Mouse (Mus musculus): Measurements from ENCODE around the gene Ahsa1.
"Not testable (repeated sequence)": the region's sequence is repeated elsewhere in the genome, so short reads cannot be mapped to it uniquely, and the experiment has no call there.

The Ahsa1 gene

DNA sequence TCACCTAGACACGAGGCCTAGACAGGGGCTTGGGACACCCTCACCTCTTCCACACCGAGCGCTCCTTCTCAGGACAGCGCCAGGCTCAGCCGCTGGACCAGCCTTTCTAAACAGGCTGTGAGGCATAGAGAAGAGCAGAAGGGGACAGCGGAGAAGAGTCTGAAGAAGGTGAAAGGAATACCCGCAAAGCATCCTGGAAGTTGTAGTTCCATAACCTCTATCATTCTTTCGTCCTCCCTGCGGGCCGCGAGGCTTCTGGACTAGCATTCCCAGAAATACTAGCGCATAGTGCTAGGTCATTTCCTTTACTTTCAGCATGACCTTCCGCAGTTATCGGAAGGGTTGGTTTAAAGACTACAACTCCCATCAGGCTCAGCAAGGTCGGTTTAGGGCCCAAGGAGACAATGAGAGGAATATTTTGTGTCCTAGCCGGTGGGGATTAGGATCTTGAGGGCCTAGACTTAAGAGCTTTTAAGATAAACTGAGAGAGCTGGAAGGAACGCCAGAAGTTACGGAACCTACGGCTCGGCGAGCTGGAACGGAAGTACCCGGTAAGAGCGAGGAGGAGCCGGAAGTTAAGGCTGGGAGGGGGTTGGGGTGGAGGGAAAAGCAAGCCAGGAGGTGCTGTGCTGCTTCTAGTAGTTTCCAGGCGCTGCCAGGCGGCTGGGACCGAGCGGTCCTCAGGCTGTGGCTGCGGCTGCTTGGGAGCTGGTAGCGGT is at the start of gene Ahsa1, which contains the start of gene Vipas39:
TSS of gene Ahsa1 (plus strand) at position 372 of the 719 bp plus-strand sequence.
TSS of gene Vipas39 (minus strand) at position 149 of the 719 bp plus-strand sequence.
- DNase-seq (ENCODE audit: inconsistent ontology term) = peak; percentile 96

DNA sequence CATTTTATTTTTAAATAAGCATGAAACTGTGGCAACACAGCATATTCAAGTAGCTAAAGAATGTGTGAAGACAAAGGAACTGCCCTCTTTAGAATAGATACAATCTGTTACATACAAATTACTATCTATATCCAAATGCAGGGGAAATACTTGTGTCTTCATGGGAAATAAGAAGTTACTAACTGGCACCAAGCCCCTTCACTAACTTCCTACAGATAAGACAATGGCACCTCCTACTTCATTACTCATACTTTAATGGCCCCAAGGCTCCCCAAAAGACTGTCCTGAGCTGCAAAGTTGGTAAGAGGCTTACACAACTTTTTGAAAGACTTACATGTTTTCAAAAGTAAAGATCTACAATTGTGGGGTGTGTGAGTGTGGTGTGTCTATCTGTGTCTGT is 48.7 kb upstream of the Ahsa1 start:
- no peak for DNase-seq (ENCODE audit: inconsistent ontology term)

DNA sequence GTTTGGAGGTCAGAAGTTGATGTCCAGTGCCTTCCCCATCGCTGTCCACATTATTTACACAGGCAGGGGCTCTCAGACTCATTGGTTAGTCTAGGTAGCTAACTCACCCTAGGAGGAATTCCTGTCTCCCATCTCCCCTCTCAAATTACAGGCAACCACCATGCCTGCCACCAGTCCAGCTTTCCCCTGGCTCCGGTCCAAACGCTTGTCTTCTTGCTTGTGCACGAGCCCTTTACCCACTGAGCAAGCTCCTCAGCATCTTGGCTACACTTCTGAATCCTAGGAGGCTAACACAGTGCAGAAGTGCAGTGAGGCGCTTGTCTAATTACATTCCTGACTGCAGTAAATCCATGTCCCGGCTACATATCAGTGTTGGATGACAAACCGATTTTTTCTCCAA is 46.9 kb upstream of the Ahsa1 start:
- DNase-seq (ENCODE audit: inconsistent ontology term) = peak; percentile 9

DNA sequence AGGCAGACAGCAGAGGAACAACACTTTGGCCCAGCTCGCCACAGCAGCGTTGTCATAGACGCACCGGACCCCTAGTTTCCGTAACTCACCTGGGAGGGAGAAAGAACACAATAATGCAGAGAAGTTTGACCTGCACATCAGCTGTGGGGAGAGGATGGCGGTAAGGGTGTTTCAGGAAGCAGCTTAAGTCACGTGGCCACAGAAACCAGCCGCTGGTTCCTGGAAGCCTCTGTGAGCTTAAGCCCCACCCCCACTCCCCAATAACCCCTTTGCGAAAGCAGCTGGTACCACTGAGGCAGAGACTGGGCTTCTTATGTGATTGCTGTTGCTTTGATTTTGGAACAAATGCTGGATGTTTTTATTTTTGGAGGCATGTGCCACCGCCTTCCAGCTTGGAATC is 41.3 kb upstream of the Ahsa1 start:
- DNase-seq (ENCODE audit: inconsistent ontology term) = no peak

DNA sequence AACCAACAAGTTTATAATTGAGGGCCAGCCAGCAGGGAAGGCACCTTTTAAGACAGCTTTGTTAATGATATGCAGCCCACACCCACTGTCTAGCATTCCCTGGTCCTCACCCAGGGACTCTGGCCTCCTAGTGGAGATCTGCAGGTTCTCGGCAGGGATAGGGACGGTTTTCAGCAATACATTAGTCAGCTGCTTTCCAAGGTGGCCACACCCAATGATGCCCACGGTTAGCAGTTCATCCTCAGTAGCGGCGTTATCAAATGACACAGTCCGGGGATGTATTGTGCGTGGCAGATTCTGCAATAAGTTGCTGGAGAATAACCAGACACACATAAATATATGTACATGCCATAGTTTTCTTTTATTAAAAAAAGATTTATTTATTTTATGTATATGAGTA is 39.5 kb upstream of the Ahsa1 start:
- no peak for DNase-seq (ENCODE audit: inconsistent ontology term)

DNA sequence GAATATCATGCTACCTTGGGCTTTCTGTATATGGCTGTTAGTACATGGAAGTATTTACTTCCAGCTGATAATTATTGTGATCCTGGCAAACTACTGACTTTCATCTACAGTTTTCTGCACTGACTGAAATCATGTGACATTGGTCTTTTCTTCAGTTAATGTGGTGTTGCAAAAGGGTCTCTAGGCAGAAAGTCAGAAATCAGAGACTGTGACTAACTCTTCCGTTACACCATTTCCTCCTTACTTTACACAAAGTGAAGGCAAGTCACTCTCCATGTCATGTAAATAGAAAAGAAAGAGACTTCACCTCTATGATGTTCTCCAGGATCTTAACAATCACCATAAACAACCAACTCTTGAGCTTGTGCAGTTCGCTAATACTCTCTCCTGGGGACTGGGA is 36.6 kb upstream of the Ahsa1 start:
- no peak for DNase-seq (ENCODE audit: inconsistent ontology term)

DNA sequence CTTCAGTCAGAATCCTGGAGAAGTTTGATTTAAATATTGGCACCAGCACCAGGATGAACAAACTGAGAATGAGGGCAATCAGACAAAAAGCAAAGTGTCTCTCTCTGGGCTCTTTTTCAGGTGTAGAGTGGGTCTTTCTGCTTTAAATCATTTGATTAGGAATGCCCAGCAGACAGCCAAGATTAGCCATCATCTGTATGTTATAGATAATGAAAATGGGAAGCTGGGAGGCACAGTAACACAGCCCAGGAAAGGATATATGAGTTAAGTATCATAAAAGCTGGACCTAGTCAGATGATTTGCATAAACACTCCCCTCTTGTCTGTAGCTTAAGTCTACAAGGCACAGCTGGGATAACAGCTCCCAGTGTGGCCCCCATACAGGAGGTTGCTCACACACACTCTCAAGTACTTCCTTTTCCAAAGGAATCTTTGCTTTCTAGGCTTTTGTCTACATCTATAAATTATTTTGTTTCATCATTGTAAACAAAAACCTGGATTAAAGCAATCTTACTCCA is 35.8 kb upstream of the Ahsa1 start:
- no peak for DNase-seq (ENCODE audit: inconsistent ontology term)

DNA sequence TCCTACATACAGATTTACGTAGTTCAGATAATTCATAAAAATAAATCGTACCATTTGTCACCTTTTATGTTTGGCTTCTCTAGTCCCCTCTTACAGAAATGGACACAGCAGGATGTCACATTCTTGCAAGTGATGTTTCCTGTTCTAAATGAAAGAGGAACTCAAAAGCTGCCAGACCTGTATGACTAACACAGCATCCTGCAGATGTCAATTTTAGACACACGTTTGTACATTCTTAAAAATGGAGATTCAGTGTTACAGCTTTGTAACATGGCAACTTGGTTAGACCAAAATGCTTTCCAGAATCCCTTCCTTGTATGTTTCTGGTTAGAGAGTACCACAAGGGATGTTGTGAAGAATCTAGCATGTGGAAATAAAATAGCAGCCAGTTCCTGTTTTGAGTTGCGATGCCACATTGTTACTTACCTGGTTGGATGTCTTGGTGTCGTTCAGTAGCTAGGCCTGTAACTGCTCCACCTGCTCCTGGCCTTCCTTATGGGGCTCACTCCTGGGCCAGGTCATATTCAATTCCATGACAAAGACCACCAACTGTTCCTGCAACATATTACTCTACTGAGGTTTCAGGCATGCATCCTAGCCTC is 29.3 kb upstream of the Ahsa1 start:
- no peak for DNase-seq (ENCODE audit: inconsistent ontology term)

DNA sequence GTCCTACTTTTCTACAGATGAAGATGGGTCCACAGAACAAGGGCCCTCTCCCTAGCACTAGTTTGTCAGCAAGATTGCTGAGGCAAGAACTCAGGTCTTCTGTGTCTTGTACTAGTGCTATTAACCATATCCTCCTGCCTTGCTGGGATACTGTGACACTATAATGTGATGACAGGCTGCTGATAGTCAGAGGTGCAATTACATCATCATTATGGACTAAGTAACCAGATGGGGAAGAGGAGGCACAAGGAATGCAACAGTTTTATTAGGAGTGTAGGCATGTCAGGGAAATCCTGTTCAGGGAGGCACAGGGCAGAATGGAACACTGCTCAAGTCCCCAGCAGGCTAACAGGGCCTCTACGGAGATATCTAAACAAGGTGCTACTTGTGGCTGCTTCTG is 27.6 kb upstream of the Ahsa1 start, which contains the start of gene Noxred1:
TSS of gene Noxred1 (minus strand) at position 101 of the 400 bp plus-strand sequence.
- DNase-seq (ENCODE audit: inconsistent ontology term) = no peak

DNA sequence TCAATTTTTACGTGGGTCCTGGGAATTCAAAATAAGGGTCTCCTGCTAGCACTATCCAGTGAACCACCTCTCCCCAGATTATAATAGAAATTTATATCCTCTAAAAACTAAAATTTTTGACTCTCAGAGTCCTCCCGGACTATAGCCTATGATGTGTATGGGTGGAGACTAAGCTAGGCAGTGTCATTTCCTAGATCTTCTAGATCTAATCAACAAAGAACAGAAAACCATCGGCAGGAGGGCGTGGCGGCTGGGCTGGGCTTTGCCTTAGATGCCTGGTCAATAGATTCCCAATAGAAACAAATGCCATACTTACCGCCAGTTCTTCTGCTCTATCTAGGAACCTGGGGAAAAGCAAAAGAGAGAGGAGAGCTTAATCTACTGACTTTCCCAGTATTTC is 16.1 kb upstream of the Ahsa1 start:
- DNase-seq (ENCODE audit: inconsistent ontology term) = no peak

DNA sequence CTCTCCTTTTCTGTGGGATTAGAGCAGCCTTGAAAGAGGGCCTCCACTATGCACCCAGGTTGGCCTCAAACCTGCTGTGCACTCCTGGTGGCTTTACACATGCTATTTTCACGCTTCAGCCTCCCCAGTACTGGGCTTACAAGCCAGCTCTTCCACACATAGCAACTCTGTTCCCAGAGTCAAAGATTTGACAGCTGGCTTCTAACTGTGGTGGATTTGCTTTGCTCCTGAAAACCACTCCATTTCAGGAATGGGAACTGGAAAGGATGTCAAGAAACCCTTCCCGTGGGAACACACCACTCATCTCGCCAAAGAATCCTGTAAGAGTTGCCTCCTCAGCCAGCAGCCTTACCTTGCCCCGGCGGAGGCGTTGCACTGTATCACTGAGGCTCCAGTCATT is 12.4 kb upstream of the Ahsa1 start:
- DNase-seq (ENCODE audit: inconsistent ontology term) = no peak

DNA sequence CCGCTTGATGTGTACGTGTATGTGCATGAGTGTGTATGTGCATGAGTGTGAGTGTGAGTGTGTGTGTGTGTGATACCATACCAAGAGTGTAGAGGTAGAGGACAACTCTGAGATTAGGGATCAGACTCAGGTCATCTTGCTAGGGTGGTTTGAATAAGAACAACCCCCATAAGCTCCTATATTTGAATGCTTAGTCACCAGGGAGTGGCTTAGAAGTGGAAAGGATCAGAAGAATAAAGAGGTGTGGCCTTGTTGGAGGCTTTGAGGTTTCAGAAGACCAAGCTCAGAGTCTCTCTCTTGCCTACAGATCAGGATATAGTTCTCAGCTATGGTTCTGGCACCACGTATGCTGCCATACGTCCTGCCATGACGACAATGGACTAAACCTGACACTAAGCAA is 9.7 kb upstream of the Ahsa1 start:
- DNase-seq (ENCODE audit: inconsistent ontology term) = no peak

DNA sequence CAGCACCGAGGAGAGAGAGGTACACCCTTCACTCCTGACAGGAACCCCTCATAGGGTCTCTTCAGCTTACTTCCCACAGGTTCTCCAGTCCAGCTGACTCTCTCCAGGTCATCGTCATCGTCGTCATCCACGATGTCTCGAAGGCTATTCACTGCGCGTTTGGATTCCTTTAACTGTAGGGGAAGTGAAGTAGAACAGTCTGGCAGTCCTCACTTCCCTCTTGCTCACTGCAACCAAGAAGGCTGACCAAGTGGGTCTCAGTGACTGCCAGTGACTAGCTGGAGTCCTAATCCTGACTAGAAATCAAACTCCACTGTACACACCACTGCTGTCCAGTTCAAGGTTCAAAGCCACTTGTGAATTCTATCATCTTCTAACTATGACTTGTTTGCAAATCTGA is 5.7 kb upstream of the Ahsa1 start:
- no peak for DNase-seq (ENCODE audit: inconsistent ontology term)

DNA sequence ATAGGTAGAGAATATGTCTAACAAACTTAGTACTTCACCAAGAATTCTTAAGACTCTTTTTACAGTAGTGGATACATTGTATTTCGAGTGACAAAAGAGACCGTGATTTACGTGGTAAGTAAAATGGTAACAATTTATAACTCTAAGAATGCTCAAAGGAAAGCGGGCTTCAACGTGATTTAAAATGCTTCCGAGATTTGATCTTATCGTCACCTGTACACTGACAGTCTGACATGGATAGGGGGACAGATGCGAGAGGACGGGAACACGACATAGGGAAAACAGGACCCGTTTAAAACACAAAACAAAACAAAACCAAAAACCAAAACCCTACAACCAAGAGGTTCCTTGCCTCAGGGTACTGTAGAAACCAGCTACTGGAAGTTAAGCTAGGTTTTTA is 835 bp upstream of the Ahsa1 start:
- DNase-seq (ENCODE audit: inconsistent ontology term) = no peak

DNA sequence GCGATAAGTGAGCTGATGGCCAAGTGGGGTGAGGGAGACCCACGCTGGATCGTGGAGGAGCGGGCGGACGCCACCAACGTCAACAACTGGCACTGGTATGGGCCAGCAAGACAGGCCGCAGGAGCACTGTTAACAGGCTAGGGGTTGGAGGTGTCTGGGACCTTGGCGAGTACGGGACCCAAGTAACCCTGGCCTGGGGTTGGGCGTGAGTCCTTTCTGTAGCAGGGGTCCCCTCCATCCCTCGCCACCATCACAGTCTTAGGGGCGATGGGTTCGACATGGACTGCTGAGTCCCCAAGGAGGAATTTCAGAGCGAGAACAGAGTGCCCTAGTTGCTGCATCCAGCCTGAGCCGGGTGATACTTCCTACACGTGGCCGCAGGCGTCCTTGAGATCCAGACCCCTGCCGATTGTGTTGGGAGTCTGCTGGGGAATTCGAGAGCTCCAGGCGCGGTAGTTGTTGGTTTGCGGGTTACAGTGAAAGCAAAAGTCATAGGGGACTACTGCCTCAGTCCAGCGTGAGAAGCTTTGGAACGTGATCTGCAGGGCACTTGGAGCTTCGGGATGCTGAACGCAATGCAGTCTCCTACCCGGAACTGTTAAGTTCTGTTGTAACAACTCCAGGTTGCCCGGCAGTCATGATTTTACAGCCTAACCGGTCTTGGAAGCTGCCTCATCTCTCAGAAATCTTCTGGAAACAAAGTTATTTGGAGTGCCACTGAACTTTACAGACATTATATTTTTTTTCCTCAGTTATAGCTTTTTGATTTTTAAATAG is 736 bp downstream of the Ahsa1 start:
- DNase-seq (ENCODE audit: inconsistent ontology term) = no peak

DNA sequence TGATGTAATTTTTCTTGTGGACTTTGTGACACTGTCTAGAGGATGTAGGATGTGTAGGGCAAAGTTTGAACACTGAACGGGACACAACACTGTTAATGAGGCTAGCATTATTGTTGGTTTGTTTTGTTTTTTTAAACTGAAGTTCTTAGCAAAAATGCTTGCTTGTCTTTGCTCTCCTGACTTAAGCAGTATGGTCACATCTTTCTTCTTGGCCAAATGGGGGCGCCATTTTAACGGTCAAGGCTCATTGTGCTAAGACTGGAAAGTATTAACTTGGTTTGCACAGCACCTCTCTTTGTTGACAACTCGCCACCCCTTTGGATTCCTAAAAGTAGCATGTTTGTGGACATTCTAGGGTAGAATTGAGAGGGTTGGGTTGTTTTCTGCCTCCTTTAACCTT is 1.4 kb downstream of the Ahsa1 start:
- DNase-seq (ENCODE audit: inconsistent ontology term) = peak; percentile 44

DNA sequence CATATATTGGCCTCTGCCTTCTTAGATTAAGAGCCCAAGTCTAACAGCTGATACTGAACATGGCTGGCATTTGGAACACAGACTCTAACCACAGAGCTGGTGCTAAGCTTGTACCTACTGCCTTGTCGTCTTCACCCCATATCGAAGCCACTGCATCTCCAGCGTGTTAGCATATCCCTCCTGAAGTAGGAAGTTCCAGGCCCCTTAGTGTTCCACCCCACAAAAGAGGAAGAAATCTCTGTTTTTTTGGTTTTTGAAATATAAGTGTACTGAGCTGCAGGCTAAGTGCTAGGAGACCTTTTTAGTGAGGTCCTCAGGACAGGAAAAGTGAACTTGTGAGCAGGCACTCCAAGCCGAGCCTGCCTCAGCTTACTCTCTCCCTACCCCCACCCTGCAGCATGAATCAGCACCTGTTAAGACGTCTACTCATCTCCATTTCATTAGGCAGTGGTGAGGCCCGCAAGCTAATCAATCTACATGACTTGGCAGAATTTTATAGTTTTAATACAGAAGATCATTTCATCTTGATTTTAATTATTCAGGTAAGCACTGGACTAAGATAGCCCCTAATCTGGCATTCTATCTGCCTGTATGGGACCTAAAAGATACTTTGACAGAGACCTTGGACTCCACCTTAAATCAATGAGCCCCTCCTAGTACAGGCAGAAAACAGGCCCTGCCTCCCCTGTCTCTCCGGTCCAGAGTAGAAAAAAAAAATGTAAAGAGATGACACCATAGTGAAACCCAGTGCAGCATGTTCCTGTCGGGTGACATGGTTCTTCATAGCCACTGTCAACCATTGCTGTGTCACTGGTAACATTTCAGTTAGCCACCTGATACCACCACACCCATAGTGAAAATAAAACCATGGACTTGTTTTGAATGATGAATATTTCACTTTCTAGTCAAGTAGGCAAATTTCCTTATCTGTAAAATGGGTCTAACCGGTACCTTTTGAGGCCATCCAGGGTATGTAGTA is 8.9 kb downstream of the Ahsa1 start:
- no peak for DNase-seq (ENCODE audit: inconsistent ontology term)

DNA sequence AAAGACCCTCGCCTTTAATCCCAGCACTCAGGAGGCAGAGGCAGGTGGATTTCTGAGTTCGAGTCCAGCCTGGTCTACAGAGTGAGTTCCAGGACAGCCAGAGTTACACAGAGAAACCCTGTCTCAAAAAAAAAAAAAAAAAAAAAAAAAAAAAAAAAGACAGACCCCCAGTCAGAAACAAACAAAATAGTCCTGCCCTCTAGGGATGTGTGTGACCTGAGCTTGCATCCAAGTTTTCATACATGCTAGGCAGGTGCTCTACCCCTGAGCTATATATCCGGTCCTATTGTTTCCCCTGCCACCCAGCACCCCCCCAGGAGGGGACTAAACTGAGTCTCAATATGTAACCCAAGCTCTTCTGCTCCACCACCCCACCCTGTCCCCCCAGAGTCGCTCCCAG is 11.0 kb downstream of the Ahsa1 start:
- not testable (repeated sequence) for DNase-seq (ENCODE audit: inconsistent ontology term)

DNA sequence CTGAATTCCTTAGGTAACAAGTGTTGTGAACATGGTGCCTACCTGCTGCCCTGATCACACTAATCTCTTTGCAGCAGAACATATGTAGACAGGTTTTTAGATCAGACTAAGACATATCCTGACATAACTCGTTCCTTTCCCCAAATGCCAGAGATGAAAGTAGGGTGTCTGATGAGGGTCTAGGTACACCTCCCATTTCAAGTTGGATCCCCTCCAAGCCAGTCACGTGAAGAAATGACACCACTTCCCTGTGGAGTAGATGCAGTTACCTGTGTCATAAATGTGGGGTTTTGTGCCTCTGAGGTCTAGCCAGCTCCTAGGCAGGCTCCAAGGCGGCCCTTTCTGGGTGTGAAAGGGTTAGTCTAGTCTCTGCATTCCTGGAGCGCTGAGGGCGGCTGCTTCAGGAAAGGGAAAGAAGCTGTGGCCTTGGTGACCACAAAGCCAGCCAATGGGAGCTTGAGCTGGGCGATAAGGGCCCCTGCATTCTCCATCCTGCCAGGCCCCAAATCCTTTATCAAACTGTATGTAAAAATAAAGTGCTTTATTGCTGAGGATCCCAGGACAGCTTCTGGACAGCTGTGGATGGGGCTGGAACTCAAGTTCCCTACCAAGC is 11.9 kb downstream of the Ahsa1 start:
- DNase-seq (ENCODE audit: inconsistent ontology term) = no peak

DNA sequence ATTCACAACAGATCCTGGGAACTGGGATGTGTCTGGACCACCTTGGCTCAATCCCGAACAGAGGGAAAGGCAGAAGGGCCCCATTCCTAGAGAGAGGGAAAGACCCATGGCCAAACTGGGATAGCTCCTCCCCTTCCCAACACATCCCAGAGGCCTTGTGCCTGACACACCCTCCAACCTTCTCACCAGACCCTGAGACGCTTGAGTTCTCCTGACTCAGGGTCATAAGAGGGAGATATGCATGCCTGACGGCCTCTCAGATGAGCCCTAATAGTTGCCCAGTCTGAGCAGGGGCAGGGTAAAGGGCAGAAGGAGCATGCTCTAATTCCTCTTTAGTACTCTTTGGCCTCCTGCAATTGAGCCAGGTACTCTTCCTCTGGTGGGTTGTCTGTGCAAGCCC is 13.1 kb downstream of the Ahsa1 start:
- DNase-seq (ENCODE audit: inconsistent ontology term) = no peak

DNA sequence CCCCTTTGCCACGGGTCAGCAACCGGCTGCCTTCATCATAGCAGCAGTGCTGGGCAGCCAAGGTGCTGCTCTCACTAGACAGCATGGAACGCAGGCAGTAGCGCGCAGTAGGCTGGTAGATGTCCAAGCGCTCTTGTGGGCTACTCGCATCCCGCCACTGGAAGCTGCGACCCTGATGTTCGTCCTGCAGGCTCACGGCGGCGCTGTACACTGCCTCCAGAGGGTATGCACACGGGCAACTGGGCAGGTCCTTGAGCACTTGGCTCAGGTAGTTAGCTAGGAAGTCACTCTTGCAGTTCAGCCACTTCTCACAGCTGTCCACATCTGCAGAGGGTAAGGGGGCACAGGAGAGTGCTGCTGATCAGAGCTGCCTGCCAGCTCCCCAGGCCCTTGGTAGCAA is 13.6 kb downstream of the Ahsa1 start:
- DNase-seq (ENCODE audit: inconsistent ontology term) = no peak
